Comparison of ENCODE assay signal across 9 mouse cellular contexts in genomic region chr9:115704249-115704648, GRCm38 (mm10).
DNase-seq lines count a peak whose midpoint lies in the region; ATAC-seq and TF ChIP-seq lines count a peak whose summit lies in the region.
"Had no signal": no experiment of that assay in that cellular context is flagged by ENCODE, and none has a peak within 500 bp of the region (broad histone marks: within the 10 kb centered on the region; RNA-seq: fewer than 3 reads in every experiment).

No protein-coding gene starts in this region.

- H3K4me1 ChIP-seq in neural tube, embryonic 15.5 days, result peaks cover 7% of the 10 kb centered on the region
- no peaks in the 10 kb centered on the region for H3K4me1 ChIP-seq in kidney, postnatal 0 days (replicated peaks; ENCODE audit: insufficient read depth, low read length)
- no peaks in the 10 kb centered on the region for H3K4me1 ChIP-seq in limb, embryonic 14.5 days (ENCODE audit: control insufficient read depth, insufficient read depth, low read length)

- TF ChIP-seq CTCF in gastrocnemius, adult 2 months (IDR thresholded peaks at IDR 0.05), result peak; percentile 87
- TF ChIP-seq CTCF in kidney, postnatal 0 days (IDR thresholded peaks at IDR 0.05; ENCODE audit: low read depth), result peak; percentile 91

- ATAC-seq in neural tube, embryonic 15.5 days (ENCODE audit: low FRiP score), result no peak
- ATAC-seq in kidney, postnatal 0 days (replicated peaks; ENCODE audit: low FRiP score, low read depth), result no peak
- ATAC-seq in limb, embryonic 14.5 days (ENCODE audit: low FRiP score, low read depth), result 0 out of 2 replicates have a peak, but pooled peaks have one; percentile 30

- H3K9ac ChIP-seq in neural tube, embryonic 15.5 days (replicated peaks), result no peak overlapping the region
- no peak overlapping the region for H3K9ac ChIP-seq in kidney, postnatal 0 days (ENCODE audit: low read depth, low read length)
- no peak overlapping the region for H3K9ac ChIP-seq in limb, embryonic 14.5 days (ENCODE audit: low read depth, low read length, severe bottlenecking)

- 45% methylated on average over 9 of the region's 9 CpGs for WGBS in neural tube, embryonic 15.5 days
- WGBS in kidney, postnatal 0 days, result 31% methylated on average over 9 of the region's 9 CpGs
- WGBS in limb, embryonic 14.5 days, result 31% methylated on average over 9 of the region's 9 CpGs

- H3K4me3 ChIP-seq in neural tube, embryonic 15.5 days (replicated peaks), result no peak overlapping the region
- no peak overlapping the region for H3K4me3 ChIP-seq in gastrocnemius, adult 2 months
- H3K4me3 ChIP-seq in kidney, postnatal 0 days (replicated peaks; ENCODE audit: low read depth, low read length), result no peak overlapping the region
- H3K4me3 ChIP-seq in limb, embryonic 14.5 days (replicated peaks; ENCODE audit: low read length), result no peak overlapping the region
- H3K4me3 ChIP-seq: megakaryocyte, embryonic 14.5 days had no signal

- intact Hi-C loops in gastrocnemius, adult 2 months (cut with DNase I), result loop anchor here (5.0 to 10.0 kb wide), 2 partner anchors 399 to 617 kb away; no protein-coding TSS in a partner anchor

- H3K9me3 ChIP-seq in neural tube, embryonic 15.5 days (replicated peaks), result no peaks in the 10 kb centered on the region
- no peaks in the 10 kb centered on the region for H3K9me3 ChIP-seq in kidney, postnatal 0 days (replicated peaks; ENCODE audit: low read length)
- H3K9me3 ChIP-seq in limb, embryonic 14.5 days (ENCODE audit: control insufficient read depth, low read length), result no peaks in the 10 kb centered on the region
- H3K9me3 ChIP-seq: megakaryocyte, embryonic 14.5 days had no signal

- H3K4me2 ChIP-seq in neural tube, embryonic 15.5 days, result no peak overlapping the region
- H3K4me2 ChIP-seq in kidney, postnatal 0 days (ENCODE audit: low read length), result no peak overlapping the region
- H3K4me2 ChIP-seq in limb, embryonic 14.5 days (replicated peaks; ENCODE audit: low read depth, low read length, severe bottlenecking), result no peak overlapping the region

- no peak for TF ChIP-seq POLR2A in limb, embryonic 14.5 days (IDR thresholded peaks at IDR 0.05; ENCODE audit: borderline replicate concordance, extremely low read depth, insufficient read depth, insufficient read length)

- H3K27ac ChIP-seq in neural tube, embryonic 15.5 days (replicated peaks), result no peak overlapping the region
- no peak overlapping the region for H3K27ac ChIP-seq in gastrocnemius, adult 2 months
- no peak overlapping the region for H3K27ac ChIP-seq in kidney, postnatal 0 days
- H3K27ac ChIP-seq in limb, embryonic 14.5 days (replicated peaks; ENCODE audit: low read depth, low read length), result no peak overlapping the region

- peak; percentile 58 for DNase-seq in neural tube, embryonic 10.5 days (ENCODE audit: extremely low spot score, low spot score)
- peak; percentile 65 to 71 for DNase-seq in cerebellum, postnatal 10 days
- DNase-seq in gastrocnemius, adult 2 months, result peak; percentile 66
- peak; percentile 83 for DNase-seq in kidney, postnatal 0 days (ENCODE audit: low spot score)
- DNase-seq in limb, embryonic 14.5 days (ENCODE audit: low spot score), result peak; percentile 40
- DNase-seq in ovary, postnatal 36 days (ENCODE audit: low spot score), result peak; percentile 50
- DNase-seq in urinary bladder, postnatal 25 days (ENCODE audit: low spot score), result peak; percentile 42

- no peaks in the 10 kb centered on the region for H3K36me3 ChIP-seq in neural tube, embryonic 15.5 days
- no peaks in the 10 kb centered on the region for H3K36me3 ChIP-seq in kidney, postnatal 0 days (ENCODE audit: insufficient read depth, low read length)
- H3K36me3 ChIP-seq in limb, embryonic 14.5 days (ENCODE audit: control insufficient read depth, insufficient read depth, low read length), result no peaks in the 10 kb centered on the region

- no peaks in the 10 kb centered on the region for H3K27me3 ChIP-seq in neural tube, embryonic 15.5 days (replicated peaks)
- no peaks in the 10 kb centered on the region for H3K27me3 ChIP-seq in kidney, postnatal 0 days (ENCODE audit: insufficient read depth, low read length)
- no peaks in the 10 kb centered on the region for H3K27me3 ChIP-seq in limb, embryonic 14.5 days (ENCODE audit: control insufficient read depth, insufficient read depth, low read length)
- H3K27me3 ChIP-seq: megakaryocyte, embryonic 14.5 days had no signal
